Mouse (Mus musculus): ENCODE data around the gene Klhl24. TPM values are rescaled to one million over a fixed set of nuclear protein-coding genes. Genes with fewer than 3 reads are reported as not detected.
"Not testable (repeated sequence)": the region's sequence is repeated elsewhere in the genome, so short reads cannot be mapped to it uniquely, and the experiment has no call there.

Gene Klhl24
- total RNA-seq (2021): 10 to 100 TPM; 74.9 to 76.1 TPM
- long read RNA-seq, experiment 1, full-length matches to known transcripts: 5 of 10 reads
- long read RNA-seq, experiment 1, partial matches to known transcripts: 0 of 10 reads
- long read RNA-seq, experiment 1, other reads (novel, unspliced or antisense): 5 of 10 reads
- long read RNA-seq, experiment 2, full-length matches to known transcripts: 4 of 17 reads
- long read RNA-seq, experiment 2, partial matches to known transcripts: 1 of 17 reads
- long read RNA-seq, experiment 2, other reads (novel, unspliced or antisense): 12 of 17 reads

GRCm38 (mm10) chr16:20097069-20097710, at the start of gene Klhl24:
TSS of gene Klhl24 (plus strand) at chr16:20097542.
- DNase-seq (ENCODE audit: low spot score in 2 of 2): peak; percentile 92

- DNase-seq (ENCODE audit: low spot score in 2 of 2): no peak
Observed at GRCm38 (mm10) chr16:20052655-20053054, 44.7 kb upstream of the Klhl24 start.

GRCm38 (mm10) chr16:20072770-20073169, 24.6 kb upstream of the Klhl24 start:
- no peak for DNase-seq (ENCODE audit: low spot score in 2 of 2)

GRCm38 (mm10) chr16:20076675-20077074, 20.7 kb upstream of the Klhl24 start:
- no peak for DNase-seq (ENCODE audit: low spot score in 2 of 2)

GRCm38 (mm10) chr16:20080271-20080670, 17.1 kb upstream of the Klhl24 start:
- DNase-seq (ENCODE audit: low spot score in 2 of 2): no peak

- DNase-seq (ENCODE audit: low spot score in 2 of 2): no peak
Observed at GRCm38 (mm10) chr16:20084623-20085022, 12.7 kb upstream of the Klhl24 start.

GRCm38 (mm10) chr16:20085250-20085905, 12.0 kb upstream of the Klhl24 start:
- no peak for DNase-seq (ENCODE audit: low spot score in 2 of 2)

GRCm38 (mm10) chr16:20086976-20087375, 10.4 kb upstream of the Klhl24 start:
- DNase-seq (ENCODE audit: low spot score in 2 of 2): peak in 1 of 2 experiments; percentile 21

GRCm38 (mm10) chr16:20089636-20090035, 7.7 kb upstream of the Klhl24 start:
- no peak for DNase-seq (ENCODE audit: low spot score in 2 of 2)

- no peak for DNase-seq (ENCODE audit: low spot score in 2 of 2)
Observed at GRCm38 (mm10) chr16:20090921-20091575, 6.3 kb upstream of the Klhl24 start.

- no peak for DNase-seq (ENCODE audit: low spot score in 2 of 2)
Observed at GRCm38 (mm10) chr16:20095966-20096365, 1.4 kb upstream of the Klhl24 start.

GRCm38 (mm10) chr16:20097711-20098374, 501 bp downstream of the Klhl24 start:
- DNase-seq (ENCODE audit: low spot score in 2 of 2): peak; percentile 84 to 87

- DNase-seq (ENCODE audit: low spot score in 2 of 2): no peak
Observed at GRCm38 (mm10) chr16:20098375-20098727, 1.0 kb downstream of the Klhl24 start.

- DNase-seq (ENCODE audit: low spot score in 2 of 2): no peak
Observed at GRCm38 (mm10) chr16:20098866-20099629, 1.7 kb downstream of the Klhl24 start.

GRCm38 (mm10) chr16:20106996-20107395, 9.7 kb downstream of the Klhl24 start:
- peak in 1 of 2 experiments; percentile 30 for DNase-seq (ENCODE audit: low spot score in 2 of 2)

GRCm38 (mm10) chr16:20108961-20109360, 11.6 kb downstream of the Klhl24 start:
- DNase-seq (ENCODE audit: low spot score in 2 of 2): no peak

- DNase-seq (ENCODE audit: low spot score in 2 of 2): no peak
Observed at GRCm38 (mm10) chr16:20112649-20113048, 15.3 kb downstream of the Klhl24 start.

GRCm38 (mm10) chr16:20116069-20116468, 18.7 kb downstream of the Klhl24 start:
- no peak for DNase-seq (ENCODE audit: low spot score in 2 of 2)

GRCm38 (mm10) chr16:20126319-20126883, 29.1 kb downstream of the Klhl24 start:
- DNase-seq (ENCODE audit: low spot score in 2 of 2): not testable (repeated sequence)

GRCm38 (mm10) chr16:20130397-20130796, 33.1 kb downstream of the Klhl24 start:
- DNase-seq (ENCODE audit: low spot score in 2 of 2): no peak
